Mouse (Mus musculus) lung, postnatal 0 days (tissue): ENCODE data around the gene Spink4.

ENCODE experiments used
- CTCF ChIP-seq: IDR thresholded peaks from 2 replicates; pipeline ENCODE4 v1.5.1; 2016; ENCODE audit warnings: antibody characterized with exemption, mild to moderate bottlenecking
- EP300 ChIP-seq: IDR thresholded peaks from 2 replicates; pipeline ENCODE4 v1.6.1; 2016; ENCODE audit warnings: antibody characterized with exemption, mild to moderate bottlenecking, control low read depth

DNA sequence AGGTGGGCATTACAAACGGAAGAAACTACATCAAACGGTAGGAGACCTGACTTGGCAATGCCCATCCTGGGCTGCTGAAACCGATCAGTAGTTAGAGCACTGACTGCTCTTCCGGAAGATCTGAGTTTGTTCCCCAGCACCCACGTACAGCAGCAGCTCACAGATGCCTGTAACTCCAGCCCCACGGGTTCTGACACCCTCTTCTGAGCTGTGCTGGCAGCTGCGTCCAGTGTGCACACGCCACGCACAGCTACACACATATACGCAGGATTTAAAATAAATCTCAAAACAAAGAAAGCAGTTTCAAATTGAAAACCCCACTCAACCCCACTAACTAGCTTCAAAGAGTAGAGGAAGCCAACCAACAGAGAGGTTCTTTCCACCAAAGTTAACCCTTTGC, 36.7 kb upstream of the Spink4 start:
- TF ChIP-seq CTCF (no peak), EP300 (no peak)
